Mouse (Mus musculus) testis, adult 2 months (tissue): ENCODE data around the gene Cttn. TPM values are rescaled to one million over a fixed set of nuclear protein-coding genes. Genes with fewer than 3 reads are reported as not detected.

Experiments
- H3K27ac ChIP-seq: fragments of 200-500 bp; 2 replicates; pipeline ENCODE4 v1.5.1; 2012; ENCODE audit warnings: low read depth, low read length; ENCODE audit not compliant: control insufficient read depth, insufficient read depth
- H3K27me3 ChIP-seq: fragments of 200-500 bp; 2 replicates; pipeline ENCODE4 v1.6.1; 2012; ENCODE audit warnings: mild to moderate bottlenecking, low read length, moderate library complexity; ENCODE audit not compliant: control insufficient read depth, insufficient read depth
- H3K36me3 ChIP-seq: fragments of 200-500 bp; 2 replicates; pipeline ENCODE4 v1.6.1; 2012; ENCODE audit warnings: mild to moderate bottlenecking, low read length; ENCODE audit not compliant: control insufficient read depth, insufficient read depth
- H3K4me1 ChIP-seq: fragments of 200-500 bp; 2 replicates; pipeline ENCODE4 v1.6.1; 2012; ENCODE audit warnings: low read length; ENCODE audit not compliant: control insufficient read depth, insufficient read depth
- H3K4me3 ChIP-seq: fragments of 200-500 bp; 2 replicates; pipeline ENCODE4 v1.5.1; 2012; ENCODE audit warnings: low read depth, mild to moderate bottlenecking, low read length, moderate library complexity, mixed read lengths; ENCODE audit not compliant: control insufficient read depth
- CTCF ChIP-seq: fragments of 200-500 bp; IDR thresholded peaks from 2 replicates; pipeline ENCODE4 v1.5.1; 2012; ENCODE audit warnings: low read depth, mild to moderate bottlenecking, inconsistent platforms, low read length, moderate library complexity; ENCODE audit not compliant: control insufficient read depth, insufficient read depth, insufficient replicate concordance
- POLR2A ChIP-seq: fragments of 200-500 bp; IDR thresholded peaks from 2 replicates; pipeline ENCODE4 v1.6.1; 2012; ENCODE audit warnings: low read depth, mild to moderate bottlenecking, inconsistent platforms, low read length, moderate library complexity; ENCODE audit not compliant: control insufficient read depth
- polyA plus RNA-seq: library from polyadenylated mRNA; depleted of rRNA; stranded (reverse); fragments of >200 nt; gene quantifications from 2 replicates; pipeline ENCODE4 v1.2.3, GENCODE M21; 2012

The Cttn gene
- polyA plus RNA-seq, 1 experiment: 33.3 TPM

GRCm38 (mm10) chr7:144448186-144448585, 22.6 kb downstream of the Cttn start:
- no peaks in the 10 kb centered on the region for H3K27me3 ChIP-seq
- H3K36me3 ChIP-seq: peaks cover 3% of the 10 kb centered on the region; the same call in 1 of the 2 replicates
- TF ChIP-seq CTCF (no peak), POLR2A (no peak)

GRCm38 (mm10) chr7:144447146-144447545, 23.7 kb downstream of the Cttn start:
- H3K4me3 ChIP-seq: no peak overlapping the region
- no peaks in the 10 kb centered on the region for H3K27me3 ChIP-seq
- no peaks in the 10 kb centered on the region for H3K4me1 ChIP-seq
- H3K36me3 ChIP-seq: peaks cover 3% of the 10 kb centered on the region; the same call in 1 of the 2 replicates
- TF ChIP-seq CTCF (no peak), POLR2A (no peak)
- no peak overlapping the region for H3K27ac ChIP-seq

More at GRCm38 (mm10) chr7:144448186-144448585, 22.6 kb downstream of the Cttn start:
- Histone ChIP-seq H3K4me1 (no peaks in the 10 kb centered on the region), H3K27ac (no peak overlapping the region), H3K4me3 (no peak overlapping the region)

GRCm38 (mm10) chr7:144444788-144445187, 26.0 kb downstream of the Cttn start:
- Histone ChIP-seq H3K27me3 (no peaks in the 10 kb centered on the region), H3K4me1 (no peaks in the 10 kb centered on the region), H3K27ac (no peak overlapping the region), H3K36me3 (peaks cover 1% of the 10 kb centered on the region; the same call in 1 of the 2 replicates), H3K4me3 (no peak overlapping the region)
- TF ChIP-seq POLR2A (no peak), CTCF (no peak)

- TF ChIP-seq POLR2A (no peak), CTCF (no peak)
- peaks cover 2% of the 10 kb centered on the region; the same call in 1 of the 2 replicates for H3K36me3 ChIP-seq
Measured at GRCm38 (mm10) chr7:144441976-144442375, 28.8 kb downstream of the Cttn start.

GRCm38 (mm10) chr7:144441466-144441865, 29.3 kb downstream of the Cttn start:
- peaks cover 2% of the 10 kb centered on the region; the same call in 1 of the 2 replicates for H3K36me3 ChIP-seq
- no peak overlapping the region for H3K27ac ChIP-seq
- no peaks in the 10 kb centered on the region for H3K4me1 ChIP-seq
- no peak for TF ChIP-seq POLR2A
- TF ChIP-seq CTCF: no peak
- H3K27me3 ChIP-seq: no peaks in the 10 kb centered on the region
- H3K4me3 ChIP-seq: no peak overlapping the region

More at GRCm38 (mm10) chr7:144441976-144442375, 28.8 kb downstream of the Cttn start:
- no peak overlapping the region for H3K4me3 ChIP-seq
- H3K27ac ChIP-seq: no peak overlapping the region
- H3K27me3 ChIP-seq: no peaks in the 10 kb centered on the region
- no peaks in the 10 kb centered on the region for H3K4me1 ChIP-seq

- TF ChIP-seq POLR2A: no peak
- TF ChIP-seq CTCF: no peak
- no peak overlapping the region for H3K27ac ChIP-seq
- no peak overlapping the region for H3K4me3 ChIP-seq
- no peaks in the 10 kb centered on the region for H3K4me1 ChIP-seq
- H3K27me3 ChIP-seq: no peaks in the 10 kb centered on the region
- H3K36me3 ChIP-seq: peaks cover 2% of the 10 kb centered on the region; the same call in 1 of the 2 replicates
Measured at GRCm38 (mm10) chr7:144438811-144439210, 32.0 kb downstream of the Cttn start.

GRCm38 (mm10) chr7:144432920-144433319, 37.9 kb downstream of the Cttn start:
- Histone ChIP-seq H3K4me3 (peak overlapping the region; percentile 54), H3K36me3 (peaks cover 2% of the 10 kb centered on the region; the same call in 1 of the 2 replicates), H3K27ac (no peak overlapping the region), H3K4me1 (peaks cover 6% of the 10 kb centered on the region), H3K27me3 (no peaks in the 10 kb centered on the region)
- TF ChIP-seq CTCF (no peak), POLR2A (no peak)

GRCm38 (mm10) chr7:144427460-144427859, 43.3 kb downstream of the Cttn start:
- no peaks in the 10 kb centered on the region for H3K36me3 ChIP-seq
- no peaks in the 10 kb centered on the region for H3K4me1 ChIP-seq
- TF ChIP-seq CTCF: peak; percentile 33; the same call in 1 of the 2 replicates
- no peak for TF ChIP-seq POLR2A
- H3K4me3 ChIP-seq: no peak overlapping the region
- no peak overlapping the region for H3K27ac ChIP-seq
- no peaks in the 10 kb centered on the region for H3K27me3 ChIP-seq
